Mouse (Mus musculus) CH12.LX (cell line): ENCODE measurements around the gene Gcnt1. TPM values are rescaled to one million over a fixed set of nuclear protein-coding genes. Genes with fewer than 3 reads are reported as not detected.

Source experiments
- DNase-seq: peaks from one replicate; pipeline ENCODE4 v3.0.0-alpha.2; 2013; ENCODE audit errors: extremely low read depth
- H3K27ac ChIP-seq: 2 replicates; pipeline ENCODE4 v1.5.1; 2012; ENCODE audit warnings: low read depth, mild to moderate bottlenecking, control low read depth, moderate library complexity; ENCODE audit not compliant: insufficient read depth
- H3K27me3 ChIP-seq: replicated peaks from 2 replicates; pipeline ENCODE3; 2012; ENCODE audit warnings: inconsistent platforms
- H3K36me3 ChIP-seq, 2 experiments: replicated peaks in 1 of 2; 2 replicates each; pipeline versions ENCODE3 to v1.6.1; 2012; ENCODE audit warnings: inconsistent platforms in 1 of 2, low read length in 1 of 2, mild to moderate bottlenecking in 1 of 2, mixed read lengths in 1 of 2, moderate library complexity in 1 of 2; ENCODE audit not compliant: control insufficient read depth in 1 of 2, insufficient read depth in 1 of 2
- H3K4me1 ChIP-seq, 2 experiments: 2 replicates each; pipeline ENCODE4 v1.6.1; 2012; ENCODE audit warnings: inconsistent platforms in 1 of 2, moderate library complexity in 1 of 2; ENCODE audit not compliant: insufficient read depth in 2 of 2, control insufficient read depth in 1 of 2
- H3K4me2 ChIP-seq: 2 replicates; pipeline ENCODE4 v1.6.1; 2012; ENCODE audit warnings: low read depth, mild to moderate bottlenecking, control low read depth; ENCODE audit not compliant: poor library complexity, insufficient read depth, severe bottlenecking
- H3K4me3 ChIP-seq, 3 experiments: fragments of 150-350 bp in 1 of 3; sonication (generic) in 1 of 3; replicated peaks in 1 of 3; 2 replicates each; pipeline versions ENCODE3 to v1.5.1; 2011 to 2012; ENCODE audit warnings: low read depth in 2 of 3, low read length in 2 of 3, mild to moderate bottlenecking in 2 of 3, moderate library complexity in 2 of 3, control low read depth in 1 of 3, improper control_type of control experiment in 1 of 3, inconsistent platforms in 1 of 3, mixed read lengths in 1 of 3; ENCODE audit not compliant: poor library complexity in 1 of 3
- H3K79me2 ChIP-seq: replicated peaks from 2 replicates; pipeline ENCODE4 v1.6.1; 2012; ENCODE audit warnings: mild to moderate bottlenecking, moderate library complexity; ENCODE audit not compliant: control insufficient read depth, poor library complexity, insufficient read depth, severe bottlenecking; ENCODE audit errors: extremely low read depth
- H3K9ac ChIP-seq: 2 replicates; pipeline ENCODE4 v1.6.1; 2012; ENCODE audit warnings: low read depth, mild to moderate bottlenecking, control low read depth, moderate library complexity; ENCODE audit not compliant: insufficient read depth
- H3K9me3 ChIP-seq: replicated peaks from 2 replicates; pipeline ENCODE3; 2012; ENCODE audit warnings: low read length, inconsistent platforms, mixed read lengths
- BHLHE40 ChIP-seq: IDR thresholded peaks from 2 replicates; pipeline ENCODE4 v1.6.1; 2011; ENCODE audit warnings: mild to moderate bottlenecking, low read depth, low read length, improper control_type of control experiment
- CHD1 ChIP-seq: IDR thresholded peaks from 2 replicates; pipeline ENCODE4 v1.6.1; 2012; ENCODE audit warnings: low read depth, low read length, improper control_type of control experiment, inconsistent platforms
- CHD2 ChIP-seq: IDR thresholded peaks from 2 replicates; pipeline ENCODE4 v1.6.1; 2011; ENCODE audit warnings: low read length, improper control_type of control experiment
- CTCF ChIP-seq, 2 experiments: IDR thresholded peaks in 1 of 2; conservative IDR thresholded peaks in 1 of 2; 2 replicates each; pipeline ENCODE4 v1.5.1; 2011 to 2012; ENCODE audit warnings: low read depth in 2 of 2, low read length in 2 of 2, improper control_type of control experiment in 1 of 2, inconsistent platforms in 1 of 2, mild to moderate bottlenecking in 1 of 2, moderate library complexity in 1 of 2
- ETS1 ChIP-seq: conservative IDR thresholded peaks from 2 replicates; pipeline ENCODE4 v1.6.1; 2012; ENCODE audit warnings: low read depth, mild to moderate bottlenecking, inconsistent platforms, low read length, improper control_type of control experiment, moderate library complexity
- MAFK ChIP-seq: IDR thresholded peaks from 2 replicates; pipeline ENCODE4 v1.6.1; 2011; ENCODE audit warnings: low read length, improper control_type of control experiment; ENCODE audit not compliant: insufficient replicate concordance
- MAX ChIP-seq: IDR thresholded peaks from 2 replicates; pipeline ENCODE4 v1.6.1; 2011; ENCODE audit warnings: low read length, improper control_type of control experiment
- MEF2A ChIP-seq: IDR thresholded peaks from 2 replicates; pipeline ENCODE4 v1.6.1; 2014; ENCODE audit warnings: low read depth, mild to moderate bottlenecking, inconsistent platforms, low read length, improper control_type of control experiment, borderline replicate concordance
- MYC ChIP-seq: IDR thresholded peaks from 2 replicates; pipeline ENCODE4 v1.6.1; 2011; ENCODE audit warnings: low read depth, mild to moderate bottlenecking, improper control_type of control experiment, low read length
- NELFE ChIP-seq: IDR thresholded peaks from 2 replicates; pipeline ENCODE4 v1.6.1; 2011; ENCODE audit warnings: low read depth, low read length, improper control_type of control experiment
- NRF1 ChIP-seq: IDR thresholded peaks from 2 replicates; pipeline ENCODE4 v1.6.1; 2014; ENCODE audit warnings: low read depth, mild to moderate bottlenecking, inconsistent platforms, low read length, improper control_type of control experiment, moderate library complexity
- PAX5 ChIP-seq: IDR thresholded peaks from 2 replicates; pipeline ENCODE4 v1.6.1; 2012; ENCODE audit warnings: low read length, inconsistent platforms, mixed read lengths
- RAD21 ChIP-seq: IDR thresholded peaks from 2 replicates; pipeline ENCODE4 v1.6.1; 2011; ENCODE audit warnings: low read depth, mild to moderate bottlenecking, low read length, improper control_type of control experiment, moderate library complexity
- SMC3 ChIP-seq: IDR thresholded peaks from 2 replicates; pipeline ENCODE4 v1.6.1; 2011; ENCODE audit warnings: low read depth, low read length, improper control_type of control experiment
- TCF12 ChIP-seq: IDR thresholded peaks from 2 replicates; pipeline ENCODE4 v1.6.1; 2014; ENCODE audit warnings: low read depth, mild to moderate bottlenecking, inconsistent platforms, low read length, improper control_type of control experiment
- UBTF ChIP-seq: IDR thresholded peaks from 2 replicates; pipeline ENCODE4 v1.6.1; 2012; ENCODE audit warnings: low read depth, mild to moderate bottlenecking, inconsistent platforms, low read length, improper control_type of control experiment, moderate library complexity
- USF2 ChIP-seq: conservative IDR thresholded peaks from 2 replicates; pipeline ENCODE4 v1.6.1; 2011; ENCODE audit warnings: low read depth, low read length, improper control_type of control experiment
- ZC3H11A ChIP-seq: IDR thresholded peaks from 2 replicates; pipeline ENCODE4 v1.6.1; 2012; ENCODE audit warnings: low read depth, mild to moderate bottlenecking, inconsistent platforms, low read length, improper control_type of control experiment
- ZKSCAN1 ChIP-seq: IDR thresholded peaks from 2 replicates; pipeline ENCODE4 v1.6.1; 2012; ENCODE audit warnings: low read depth, inconsistent platforms, low read length, improper control_type of control experiment, borderline replicate concordance
- ZNF384 ChIP-seq: IDR thresholded peaks from 2 replicates; pipeline ENCODE4 v1.6.1; 2012; ENCODE audit warnings: low read depth, low read length, improper control_type of control experiment, inconsistent platforms
- dilution Hi-C: fragments of 300-500 bp; cut with MboI; formaldehyde crosslinking; loops from 2 replicates; pipeline ENCODE4 v1.14.3; 2020; ENCODE audit warnings: low sequenced_read_pairs; ENCODE audit not compliant: extremely low pct_unique_long_range_greater_than_20kb, extremely low pct_ligation_motif_present
- in situ Hi-C: fragments of 300-500 bp; cut with MboI; formaldehyde crosslinking; loops from 3 replicates; pipeline ENCODE4 v1.14.3; 2019; ENCODE audit warnings: low sequenced_read_pairs, low pct_ligation_motif_present, low pct_unique_long_range_greater_than_20kb, mixed read lengths
- polyA plus RNA-seq: library from polyadenylated mRNA; unstranded; fragments of >175 nt; gene quantifications from 2 replicates; pipeline ENCODE4 v1.2.1, GENCODE M21; 2012; ENCODE audit warnings: low read depth; ENCODE audit not compliant: insufficient read length
- total RNA-seq, 2 experiments: library from RNA; depleted of rRNA; stranded (reverse); fragments of 300-350 nt in 1 of 2; fragments of >200 nt in 1 of 2; gene quantifications; 2 replicates each; pipeline ENCODE4 v1.2.3; 2012 to 2014

Gene Gcnt1
- total and polyA plus RNA-seq, 3 experiments = 4.2 to 7.6 (median 6.6) TPM

DNA sequence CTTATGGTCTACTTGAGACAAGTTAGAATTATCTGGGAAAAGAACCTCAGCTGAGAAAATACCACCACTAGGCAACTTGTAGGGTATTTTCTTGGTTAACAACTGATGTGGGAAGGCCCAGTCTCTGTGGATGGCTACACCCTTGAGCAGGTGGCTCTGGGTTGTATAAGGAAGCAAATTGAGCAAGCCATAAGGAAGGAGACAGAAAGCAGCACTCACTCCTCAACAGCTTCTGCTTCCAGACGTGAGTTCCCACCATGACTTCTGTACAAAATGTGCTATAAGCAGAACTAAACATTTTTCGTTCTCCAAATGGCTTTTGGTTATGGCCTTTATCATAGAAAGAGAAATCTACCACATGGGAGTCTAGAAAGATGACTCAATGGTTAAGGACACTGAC, 58.2 kb downstream of the Gcnt1 start:
- H3K36me3 ChIP-seq = no peaks in the 10 kb centered on the region
- dilution Hi-C loops = no loop called here
- DNase-seq = no peak
- H3K27me3 ChIP-seq = no peaks in the 10 kb centered on the region
- H3K4me3 ChIP-seq = no peak overlapping the region
- H3K79me2 ChIP-seq = no peaks in the 10 kb centered on the region
- H3K9ac ChIP-seq = no peak overlapping the region
- no peak overlapping the region for H3K27ac ChIP-seq
- H3K9me3 ChIP-seq = no peaks in the 10 kb centered on the region
- no peak overlapping the region for H3K4me2 ChIP-seq
- in situ Hi-C loops = no loop called here
- TF ChIP-seq MAFK (no peak), USF2 (no peak)
- peaks cover 0 to 9% of the 10 kb centered on the region in 2 experiments; a peak in 2 of 4 replicates for H3K4me1 ChIP-seq

DNA sequence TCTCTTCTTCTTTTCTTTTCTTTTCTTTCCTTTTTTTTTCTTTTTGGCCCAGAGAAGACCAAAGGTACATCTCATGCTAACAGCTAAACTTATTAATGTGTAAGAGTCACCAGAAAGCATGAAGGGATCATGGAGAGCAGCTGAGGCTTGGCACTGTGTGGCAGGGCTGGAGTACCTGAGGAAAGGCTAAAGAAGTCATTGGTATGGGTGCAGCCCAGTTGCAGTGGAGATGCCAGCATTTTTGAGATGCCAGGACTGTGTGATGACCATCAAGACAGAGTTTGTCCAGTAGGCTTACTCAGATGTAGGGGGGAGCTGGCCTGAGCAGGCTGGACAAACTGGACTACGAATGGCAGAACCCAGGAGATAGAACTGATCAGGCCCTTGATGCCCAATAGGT, 58.9 kb downstream of the Gcnt1 start:
- Histone ChIP-seq H3K27ac (no peak overlapping the region), H3K9ac (no peak overlapping the region), H3K27me3 (no peaks in the 10 kb centered on the region), H3K4me2 (no peak overlapping the region), H3K9me3 (no peaks in the 10 kb centered on the region), H3K79me2 (no peaks in the 10 kb centered on the region), H3K36me3 (no peaks in the 10 kb centered on the region), H3K4me3 (no peak overlapping the region), H3K4me1 (peaks cover 0 to 9% of the 10 kb centered on the region in 2 experiments; a peak in 2 of 4 replicates)
- in situ Hi-C loops (no loop called here), dilution Hi-C loops (no loop called here)
- TF ChIP-seq BHLHE40 (no peak), ZKSCAN1 (no peak), RAD21 (no peak), NELFE (no peak), SMC3 (no peak), MYC (no peak), TCF12 (no peak), CHD1 (no peak), USF2 (no peak), MAX (no peak), NRF1 (no peak), CHD2 (no peak), ZNF384 (no peak), UBTF (no peak), ETS1 (no peak), CTCF (conservative IDR thresholded peaks at IDR 0.05 in 1 of 2, IDR thresholded peaks at IDR 0.05 in 1 of 2; ENCODE audit: low read depth in 2 of 2, low read length in 2 of 2) (no peak), ZC3H11A (no peak), MEF2A (no peak), PAX5 (no peak)
- DNase-seq = no peak
